Mouse (Mus musculus): ENCODE measurements around the gene Olfr12.

Olfr12 gene

DNA sequence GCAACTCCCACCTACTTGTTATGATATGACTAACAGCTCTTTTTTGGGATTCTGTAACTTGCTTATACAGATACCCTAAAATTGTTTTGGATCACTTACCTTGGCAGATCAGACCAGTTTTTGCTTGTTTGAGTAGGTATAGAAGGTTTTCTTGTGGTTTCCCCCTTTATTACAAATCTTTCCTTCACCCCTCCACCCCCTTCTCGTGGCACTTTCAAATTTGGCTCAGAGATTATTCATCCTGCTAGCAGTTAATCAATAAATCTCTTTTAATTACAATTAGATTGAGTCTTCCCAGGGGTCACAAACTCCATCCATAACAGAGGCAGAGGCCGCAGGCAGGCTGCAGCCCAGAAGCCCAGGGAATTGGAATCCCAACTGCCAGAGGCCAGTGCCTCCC, at the start of gene Olfr12:
TSS of gene Olfr12 (plus strand) at position 301 of the 400 bp plus-strand sequence.
- DNase-seq (ENCODE audit: extremely low read depth, low read depth): no peak

GRCm38 (mm10) chr1:92571022-92571421, 46.6 kb upstream of the Olfr12 start, which contains the start of gene Olfr1413:
Gene Olfr1413, plus strand, starts transcription at chr1:92571322.
- DNase-seq (ENCODE audit: extremely low read depth, low read depth): no peak

DNA sequence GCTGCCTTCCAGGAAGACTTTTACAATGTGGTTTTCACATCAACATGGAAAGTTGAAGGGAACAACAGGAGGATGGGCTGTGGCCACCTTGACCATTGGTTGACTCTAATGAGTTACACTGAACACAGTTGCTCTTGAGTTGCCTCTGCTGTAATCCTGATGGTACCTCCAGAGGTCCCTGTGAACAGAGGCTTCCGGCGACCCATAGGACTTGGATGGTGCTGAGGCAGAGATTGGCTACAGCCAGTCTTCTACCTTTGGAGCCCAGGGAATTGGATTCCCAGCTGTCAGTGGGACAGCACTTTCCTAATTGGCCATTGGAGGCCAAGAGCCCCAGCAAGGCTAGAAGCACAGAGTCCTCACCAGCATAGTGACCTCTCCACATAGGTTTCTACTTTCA, 32.1 kb upstream of the Olfr12 start, which contains the start of gene Olfr1412:
TSS of gene Olfr1412 (plus strand) at position 301 of the 400 bp plus-strand sequence.
- no peak for DNase-seq (ENCODE audit: extremely low read depth, low read depth)

GRCm38 (mm10) chr1:92594111-92594510, 23.5 kb upstream of the Olfr12 start, which contains the start of gene Olfr1411:
Gene Olfr1411, plus strand, starts transcription at chr1:92594411.
- no peak for DNase-seq (ENCODE audit: extremely low read depth, low read depth)

DNA sequence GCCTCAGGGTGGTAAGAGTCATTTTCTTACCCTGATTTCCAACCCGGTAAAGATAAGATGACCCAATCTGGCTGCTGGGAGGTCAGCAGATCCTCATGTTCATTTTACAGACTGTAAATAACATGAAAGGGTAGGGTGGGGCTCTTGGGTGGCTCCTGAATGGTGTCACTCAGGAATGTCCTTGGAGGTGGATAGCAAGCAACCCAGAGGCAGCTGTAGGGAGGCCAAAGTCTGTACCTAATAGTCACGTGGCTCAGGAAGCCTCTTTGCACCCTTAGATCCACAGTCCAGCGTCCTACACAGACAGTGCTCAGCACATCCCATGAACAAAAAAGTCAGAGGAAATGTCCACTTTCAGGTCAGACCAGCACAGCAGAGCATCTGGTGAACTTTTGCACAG, 21.6 kb upstream of the Olfr12 start:
- no peak for DNase-seq (ENCODE audit: extremely low read depth, low read depth)

GRCm38 (mm10) chr1:92605482-92605881, 12.1 kb upstream of the Olfr12 start, which contains the start of gene Olfr1410:
Gene Olfr1410, plus strand, starts transcription at chr1:92605782.
- DNase-seq (ENCODE audit: extremely low read depth, low read depth): no peak

GRCm38 (mm10) chr1:92607711-92608110, 9.9 kb upstream of the Olfr12 start:
- no peak for DNase-seq (ENCODE audit: extremely low read depth, low read depth)

DNA sequence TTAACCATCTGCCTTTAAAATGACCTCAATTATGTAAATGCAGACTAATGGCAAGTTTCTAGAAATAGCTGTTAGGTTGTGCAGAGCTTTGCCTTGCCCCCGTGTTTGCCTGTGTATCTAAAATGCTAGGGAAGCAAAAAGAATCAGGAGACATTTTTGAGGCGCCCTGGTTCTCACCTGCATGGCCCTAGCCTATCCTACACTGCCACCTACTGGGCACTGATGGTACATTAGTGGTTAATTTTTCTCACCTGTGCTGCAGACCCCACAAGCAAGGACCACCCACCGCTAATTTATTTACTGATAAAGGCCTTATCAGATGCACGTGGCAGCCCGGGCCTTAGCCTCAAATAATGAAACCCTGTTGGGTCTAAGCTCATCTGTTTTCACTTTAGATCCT, 6.6 kb upstream of the Olfr12 start:
- DNase-seq (ENCODE audit: extremely low read depth, low read depth): peak; percentile 26

GRCm38 (mm10) chr1:92613175-92613574, 4.4 kb upstream of the Olfr12 start:
- no peak for DNase-seq (ENCODE audit: extremely low read depth, low read depth)

GRCm38 (mm10) chr1:92614516-92614915, 3.1 kb upstream of the Olfr12 start:
- DNase-seq (ENCODE audit: extremely low read depth, low read depth): peak; percentile 22

- DNase-seq (ENCODE audit: extremely low read depth, low read depth): no peak
Observed at GRCm38 (mm10) chr1:92616046-92616445, 1.5 kb upstream of the Olfr12 start.

DNA sequence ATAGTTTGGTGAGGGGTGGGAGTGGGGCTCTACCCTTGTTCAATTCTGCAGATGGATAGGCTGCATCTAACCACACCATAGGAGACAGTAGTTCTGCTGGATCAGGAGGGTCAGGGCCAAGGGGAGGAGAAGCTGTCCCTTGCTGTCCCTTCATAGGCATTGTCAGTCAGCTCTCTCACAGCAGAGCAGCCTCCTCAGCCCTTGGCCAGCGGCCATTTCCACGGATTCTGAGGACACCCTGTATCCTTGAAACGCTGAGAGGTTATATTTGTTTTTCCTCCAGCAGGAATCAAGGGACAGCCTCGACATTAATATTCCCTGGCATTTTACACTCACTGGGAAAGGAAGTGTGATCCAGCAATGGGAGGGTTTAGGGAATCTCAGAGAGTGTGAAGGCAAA, 772 bp downstream of the Olfr12 start:
- DNase-seq (ENCODE audit: extremely low read depth, low read depth): no peak

DNA sequence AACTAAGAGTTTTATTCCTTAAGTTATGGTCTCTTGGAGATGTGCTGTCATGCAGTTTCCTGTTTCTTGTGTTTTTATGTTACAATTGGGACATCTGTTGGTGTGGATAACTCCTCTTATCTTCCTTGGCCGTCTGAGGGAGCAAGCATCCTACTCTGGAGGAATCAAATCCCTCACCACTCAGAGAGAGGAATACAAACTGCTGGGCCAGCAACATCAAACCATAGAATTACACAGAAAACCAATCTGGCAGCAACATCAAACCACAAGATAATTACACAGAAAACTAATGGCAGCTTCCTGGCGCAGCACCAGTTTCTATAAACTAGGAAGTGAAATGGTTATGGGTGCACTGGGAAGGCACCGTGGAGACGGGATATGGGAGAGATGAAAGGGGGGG, 10.6 kb downstream of the Olfr12 start:
- peak; percentile 67 for DNase-seq (ENCODE audit: extremely low read depth, low read depth)

DNA sequence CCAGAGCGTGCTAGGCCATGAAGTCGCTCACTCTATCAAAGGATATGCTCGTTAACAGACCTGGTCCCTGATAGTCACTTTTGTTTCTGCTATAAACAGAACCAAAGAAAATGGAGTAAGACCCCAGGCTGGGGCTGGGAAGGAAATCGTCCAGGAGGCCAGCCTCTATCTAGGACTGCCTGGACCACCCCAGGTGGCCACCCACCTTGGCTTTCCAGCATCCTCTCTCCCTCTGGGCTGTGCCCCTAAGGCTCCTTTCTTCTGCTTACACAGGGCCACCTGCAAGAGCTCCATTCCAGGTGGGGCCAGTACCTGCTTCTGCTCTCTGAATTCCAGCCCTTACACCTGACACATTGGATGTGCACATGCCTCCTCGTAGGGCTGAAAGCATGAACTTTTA, 14.6 kb downstream of the Olfr12 start:
- DNase-seq (ENCODE audit: extremely low read depth, low read depth): no peak

GRCm38 (mm10) chr1:92632948-92633347, 15.4 kb downstream of the Olfr12 start:
- no peak for DNase-seq (ENCODE audit: extremely low read depth, low read depth)

DNA sequence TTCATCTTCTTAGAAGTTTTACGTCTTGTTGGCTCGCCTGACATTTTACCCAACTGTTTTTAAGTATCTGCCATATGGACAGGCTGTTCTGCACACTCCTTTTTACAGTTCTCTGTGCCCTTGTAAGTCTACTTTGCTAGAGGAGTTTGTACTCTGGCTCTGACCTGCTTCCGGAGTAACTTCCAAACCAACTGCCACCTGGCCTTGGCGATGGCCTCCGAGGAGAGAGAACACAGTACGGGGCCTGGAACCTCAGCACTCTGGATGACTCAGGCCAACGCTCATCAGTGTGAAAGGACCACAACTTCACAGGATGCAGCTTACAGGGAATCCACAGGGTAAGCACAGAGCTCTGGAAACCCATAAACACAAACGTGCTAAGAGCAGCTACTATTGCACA, 16.1 kb downstream of the Olfr12 start:
- no peak for DNase-seq (ENCODE audit: extremely low read depth, low read depth)

GRCm38 (mm10) chr1:92634569-92634968, 17.0 kb downstream of the Olfr12 start:
- no peak for DNase-seq (ENCODE audit: extremely low read depth, low read depth)

GRCm38 (mm10) chr1:92634976-92635599, 17.5 kb downstream of the Olfr12 start:
- no peak for DNase-seq (ENCODE audit: extremely low read depth, low read depth)

DNA sequence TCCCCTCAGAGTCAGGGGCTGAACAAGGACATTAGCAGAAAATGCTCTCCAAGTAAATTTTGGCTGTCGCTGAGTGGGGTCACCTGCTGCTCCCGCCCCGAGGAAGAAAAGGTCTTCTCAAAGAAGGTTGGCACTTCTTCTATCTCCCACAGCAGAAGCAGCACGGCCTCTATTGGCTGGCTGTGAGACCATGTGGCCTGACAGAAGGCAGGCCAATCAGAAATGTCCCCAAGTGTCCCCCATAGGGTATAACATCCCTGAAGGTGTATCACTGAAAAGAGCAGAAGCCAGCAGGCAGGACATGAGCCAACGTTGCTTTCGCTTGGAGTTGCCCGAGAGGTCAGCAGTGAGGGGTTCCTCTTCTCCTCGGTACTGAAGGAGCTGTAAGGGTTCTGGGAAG, 18.4 kb downstream of the Olfr12 start:
- no peak for DNase-seq (ENCODE audit: extremely low read depth, low read depth)

DNA sequence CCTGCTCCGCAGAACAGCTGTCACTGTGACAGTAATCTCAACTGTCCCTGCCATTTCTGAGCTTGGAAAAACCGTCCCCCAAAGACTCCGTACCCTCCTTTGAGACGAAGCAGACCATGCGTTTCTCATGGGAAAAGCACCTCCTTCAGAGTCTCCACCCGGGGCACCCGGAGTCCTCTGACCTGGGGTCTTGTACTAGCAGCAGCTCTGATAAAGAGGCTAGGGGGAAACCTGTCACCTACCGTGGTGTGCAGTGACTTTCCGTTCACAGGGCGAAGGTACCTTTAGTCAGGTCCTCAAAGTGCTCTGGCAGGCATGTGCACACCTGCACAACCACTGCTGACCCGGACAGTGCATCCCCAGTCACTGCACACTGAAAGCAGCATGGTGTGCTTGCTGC, 19.1 kb downstream of the Olfr12 start:
- no peak for DNase-seq (ENCODE audit: extremely low read depth, low read depth)

- no peak for DNase-seq (ENCODE audit: extremely low read depth, low read depth)
Observed at GRCm38 (mm10) chr1:92637501-92638172, 20.0 kb downstream of the Olfr12 start.

DNA sequence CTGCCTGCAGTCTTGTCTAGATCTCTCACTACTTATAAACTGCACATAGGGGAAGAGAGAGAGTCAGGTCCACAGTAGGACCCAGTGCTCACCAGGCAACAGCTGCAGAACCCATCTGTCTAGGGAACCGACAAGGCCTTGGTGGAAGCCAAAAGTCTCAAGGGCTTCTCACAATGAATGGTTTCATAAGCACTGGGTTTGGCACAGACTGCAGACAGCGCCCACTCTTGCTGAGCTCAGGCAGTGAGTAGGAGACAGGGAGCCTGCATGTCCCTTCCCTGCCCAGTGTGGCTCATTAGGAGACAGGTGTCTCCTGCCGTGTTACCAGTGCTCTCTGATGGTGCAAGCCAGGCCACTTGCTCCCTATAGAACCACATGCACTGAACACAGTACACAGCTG, 20.6 kb downstream of the Olfr12 start:
- no peak for DNase-seq (ENCODE audit: extremely low read depth, low read depth)

GRCm38 (mm10) chr1:92638736-92639135, 21.1 kb downstream of the Olfr12 start:
- DNase-seq (ENCODE audit: extremely low read depth, low read depth): no peak
